Mouse (Mus musculus) ES-E14 (cell line): ENCODE data around the gene L2hgdh.

Experiments
- CHD2 ChIP-seq: IDR thresholded peaks from 2 replicates; pipeline ENCODE4 v1.6.1; 2014; ENCODE audit warnings: mild to moderate bottlenecking, low read depth, low read length, inconsistent platforms
- MAFK ChIP-seq: IDR thresholded peaks from 2 replicates; pipeline ENCODE4 v1.6.1; 2014; ENCODE audit warnings: mild to moderate bottlenecking, low read depth, low read length, inconsistent platforms; ENCODE audit not compliant: insufficient read depth
- ZC3H11A ChIP-seq: IDR thresholded peaks from 2 replicates; pipeline ENCODE4 v1.6.1; 2012; ENCODE audit warnings: low read depth, mild to moderate bottlenecking, inconsistent platforms, low read length, borderline replicate concordance

DNA sequence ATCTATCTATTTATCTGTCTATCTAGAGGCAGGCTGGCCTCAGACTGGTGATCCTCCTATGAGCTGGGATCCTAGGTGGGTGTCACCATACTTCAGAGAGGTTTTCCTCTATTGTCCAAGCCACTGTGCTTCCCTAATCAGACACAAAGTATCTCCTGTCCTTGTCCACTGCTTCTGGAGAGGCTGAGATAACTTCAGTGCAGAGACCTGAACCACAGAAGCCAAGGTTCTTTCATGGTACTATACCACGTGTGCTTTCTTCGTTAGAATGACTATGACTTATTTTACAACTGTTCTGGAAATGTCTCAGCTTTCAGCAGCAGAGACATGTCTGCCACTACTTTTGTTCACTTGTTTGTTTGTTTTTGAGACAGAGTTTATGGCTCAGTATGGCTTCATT is 44.2 kb upstream of the L2hgdh start:
- no peak for TF ChIP-seq MAFK
- no peak for TF ChIP-seq CHD2
- TF ChIP-seq ZC3H11A: no peak
